Mouse (Mus musculus): Measurements from ENCODE around the gene Ap3b2.

Ap3b2 gene

DNA sequence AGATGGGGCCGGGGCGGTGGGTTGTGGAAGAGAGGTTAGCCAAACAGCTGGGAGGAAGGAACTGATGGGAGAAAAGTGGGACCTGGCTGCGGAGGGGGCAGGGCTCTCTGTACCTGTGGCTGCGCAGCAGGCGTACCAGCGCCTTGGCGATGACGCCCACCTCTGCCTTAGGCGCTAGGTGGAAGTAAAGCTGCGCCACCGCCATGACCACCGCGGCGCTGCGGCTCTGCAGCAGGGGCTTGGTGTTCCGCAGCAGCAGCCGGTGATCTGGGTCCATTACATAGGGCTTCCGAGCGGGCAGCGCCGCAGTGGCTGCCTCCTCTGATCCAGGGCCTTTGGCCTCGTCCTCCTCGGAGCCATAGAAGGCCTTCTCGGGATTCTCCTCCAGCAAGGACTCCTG, 16.9 kb downstream of the Ap3b2 start:
- no peak for DNase-seq (ENCODE audit: low read depth)

DNA sequence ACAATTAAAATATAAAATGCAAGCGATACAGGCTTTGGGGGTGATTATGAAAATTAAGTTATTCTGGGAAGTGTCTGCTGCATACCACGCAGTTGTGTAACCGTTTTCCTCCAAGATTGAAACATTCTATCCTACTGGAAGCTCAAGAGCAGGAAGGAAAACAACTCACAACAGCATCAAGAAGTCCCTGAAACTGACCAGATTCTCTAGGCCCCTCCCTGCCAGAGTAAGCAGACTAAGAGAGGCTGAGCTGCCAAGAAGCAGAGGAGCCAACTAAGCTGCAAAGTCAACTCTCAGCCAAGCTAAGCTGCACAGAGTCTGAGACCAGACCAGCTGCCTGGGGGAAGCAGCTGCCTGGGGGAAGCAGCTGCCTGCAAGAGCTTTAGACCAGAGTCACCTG, 18.5 kb downstream of the Ap3b2 start:
- DNase-seq (ENCODE audit: low read depth): no peak

DNA sequence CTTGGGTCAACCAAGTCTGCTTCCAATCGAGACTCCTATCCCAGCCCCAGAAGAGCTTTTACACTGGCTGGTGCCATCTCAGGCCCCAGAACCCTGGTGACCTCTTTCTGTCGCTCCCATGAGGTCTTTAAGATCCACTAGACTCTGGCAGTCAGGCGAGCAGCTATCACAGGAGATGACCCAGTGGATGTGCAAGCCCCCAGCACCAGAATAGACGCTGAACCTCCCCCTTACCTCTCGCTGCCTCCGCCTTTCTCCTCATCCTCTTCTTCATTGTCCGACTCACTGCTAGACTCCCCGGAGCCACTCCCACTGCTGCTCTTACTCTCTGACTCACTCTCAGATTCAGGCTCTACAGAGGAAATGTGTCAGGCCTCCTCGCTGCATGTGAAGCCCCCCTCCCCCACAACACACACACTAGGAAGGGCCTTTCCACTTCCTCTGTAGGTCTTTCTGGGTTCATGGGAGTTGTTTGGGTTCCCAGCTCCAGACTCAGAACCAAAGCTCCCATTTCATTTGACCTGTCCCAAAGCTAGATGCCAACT, 28.7 kb downstream of the Ap3b2 start:
- peak; percentile 26 for DNase-seq (ENCODE audit: low read depth)

DNA sequence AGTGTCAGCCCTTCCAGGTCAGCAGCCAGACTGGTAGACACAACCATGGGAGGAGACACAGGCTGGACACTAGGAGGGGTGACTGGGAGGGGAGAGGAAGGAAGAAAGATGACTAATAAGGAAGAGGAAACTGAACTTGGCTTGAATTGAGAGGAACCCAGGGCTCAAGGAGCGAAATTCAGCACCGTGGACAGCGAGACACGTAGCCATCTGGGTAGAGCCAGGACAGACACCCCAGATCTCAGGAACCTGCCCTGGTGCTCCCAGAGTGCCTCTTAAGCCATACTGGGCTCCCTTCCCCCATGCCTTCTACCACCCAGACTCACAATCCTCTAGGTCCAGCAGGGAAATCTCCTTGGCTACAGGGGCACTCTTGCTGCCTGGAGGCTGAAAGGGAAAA, 29.6 kb downstream of the Ap3b2 start:
- peak; percentile 81 for DNase-seq (ENCODE audit: low read depth)

DNA sequence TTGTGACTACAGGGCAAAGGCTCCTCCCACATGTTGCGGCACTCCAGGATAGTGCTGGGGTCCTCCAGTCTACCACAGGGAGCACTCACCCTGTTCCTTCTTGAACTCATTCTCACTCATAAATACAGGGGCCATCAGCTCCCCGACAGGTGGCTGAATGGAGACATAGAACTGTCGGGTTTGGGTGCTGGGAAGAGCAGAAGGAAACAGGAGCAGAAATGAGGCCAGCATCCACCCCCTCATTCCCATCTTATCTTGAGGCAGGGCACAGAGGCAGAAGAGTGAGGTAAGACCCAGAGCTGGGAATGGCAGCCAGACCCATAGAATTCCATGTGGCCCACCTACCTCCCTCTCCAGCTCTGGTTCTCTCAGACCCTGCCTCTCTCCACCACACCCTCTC, 30.9 kb downstream of the Ap3b2 start:
- no peak for DNase-seq (ENCODE audit: low read depth)

DNA sequence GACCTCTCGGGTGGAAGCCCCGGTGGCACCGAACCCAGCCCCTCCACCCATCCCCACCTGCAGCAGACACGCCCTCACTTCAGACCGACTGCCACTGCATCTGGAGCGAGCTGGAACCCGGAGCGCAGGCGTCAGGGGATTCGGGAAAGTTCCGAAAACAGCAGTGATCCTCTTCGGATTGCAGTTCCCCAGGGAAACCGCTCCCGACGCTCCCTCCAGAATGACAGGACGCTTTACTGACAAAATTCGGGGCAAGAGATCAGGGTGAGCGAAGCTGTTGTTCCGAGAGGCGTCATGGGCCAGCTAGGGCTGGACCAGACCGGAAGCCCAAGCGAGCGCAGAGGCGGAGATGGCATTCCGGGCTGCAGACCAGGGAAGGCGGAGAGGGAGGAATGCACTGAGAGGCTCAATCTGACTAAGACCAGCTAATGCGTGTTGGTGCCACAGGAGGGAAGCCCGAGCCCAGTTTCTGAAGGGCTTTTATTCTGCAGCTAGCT, 38.5 kb downstream of the Ap3b2 start, which contains the start of gene Cpeb1:
Cpeb1 (minus strand) TSS at position 311 of the 497 bp plus-strand sequence.
- no peak for DNase-seq (ENCODE audit: low read depth)

DNA sequence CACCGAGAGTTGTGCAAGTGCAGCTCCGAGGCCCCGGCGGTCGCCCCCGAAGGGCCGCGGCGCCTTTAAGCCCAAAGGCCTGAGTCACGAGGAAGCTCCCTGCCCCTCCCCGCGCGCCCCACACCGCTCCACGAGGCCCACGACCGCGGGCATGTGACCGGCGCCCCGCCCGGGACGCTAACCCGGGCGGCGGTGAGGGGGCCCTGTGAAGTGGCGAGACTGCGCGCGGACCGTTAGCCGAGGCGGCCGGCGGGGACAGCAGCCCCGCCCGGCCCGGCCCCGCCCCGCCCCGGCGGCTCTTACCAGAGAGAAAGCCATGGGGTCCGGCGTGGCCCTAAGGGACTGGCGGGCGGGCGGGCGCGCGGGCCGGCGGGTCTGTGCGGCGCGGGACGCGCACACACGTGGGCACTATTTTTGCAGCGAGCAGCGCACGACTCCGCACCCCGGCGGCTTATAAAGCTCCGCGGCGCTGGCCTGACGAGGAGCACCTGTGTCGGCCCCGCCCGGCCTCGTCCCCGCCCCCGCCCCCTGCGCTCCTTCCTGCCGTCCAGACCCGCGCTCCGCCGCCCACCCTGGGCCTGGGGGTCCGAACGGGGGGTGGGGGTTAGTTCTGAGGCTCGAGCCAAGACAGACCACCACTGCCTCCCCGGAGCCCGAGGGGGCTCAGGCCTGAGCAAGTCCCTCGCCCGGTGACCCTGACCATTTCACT, 39.2 kb downstream of the Ap3b2 start:
- no peak for DNase-seq (ENCODE audit: low read depth)

DNA sequence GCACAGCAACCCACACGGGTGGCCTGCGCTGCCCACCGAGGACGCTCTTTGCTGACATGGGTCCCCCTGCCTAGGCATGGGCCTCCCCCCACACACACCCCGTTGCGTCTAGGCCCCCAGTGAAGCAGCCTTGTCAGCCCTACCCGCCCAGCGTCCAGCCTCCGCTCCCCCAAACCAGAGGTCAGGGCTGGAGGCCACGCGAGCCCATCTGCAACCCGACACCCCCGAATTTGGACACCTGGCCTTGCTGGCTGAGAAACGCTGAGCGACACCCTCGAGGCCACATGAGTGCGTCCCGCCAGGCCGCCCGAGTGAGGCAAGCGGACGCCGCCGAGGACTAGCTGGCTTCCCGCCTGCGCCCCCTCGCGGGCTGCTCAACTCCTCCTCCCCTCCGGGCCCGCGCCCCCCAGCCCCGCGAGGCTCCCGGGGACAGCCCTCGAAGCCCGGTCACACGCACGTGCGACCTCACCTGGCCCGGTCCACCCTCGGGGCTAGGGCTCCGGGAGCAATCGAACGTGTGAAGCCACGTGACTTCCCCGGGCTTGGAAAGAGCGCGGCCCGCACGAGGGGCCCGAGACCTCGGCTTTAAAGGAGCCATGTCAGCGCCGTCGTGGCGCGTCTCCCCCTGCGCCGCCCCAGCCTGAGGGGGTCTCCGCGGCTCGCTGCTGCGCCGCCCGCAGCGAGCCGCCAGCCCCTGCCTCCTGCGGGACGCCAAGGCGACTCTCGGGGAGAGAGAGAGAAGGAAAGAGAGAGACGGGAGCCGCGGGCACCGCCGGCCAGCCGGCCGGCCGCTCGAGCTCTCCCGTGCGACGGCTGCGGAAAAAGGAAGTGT, 40.1 kb downstream of the Ap3b2 start:
- no peak for DNase-seq (ENCODE audit: low read depth)

DNA sequence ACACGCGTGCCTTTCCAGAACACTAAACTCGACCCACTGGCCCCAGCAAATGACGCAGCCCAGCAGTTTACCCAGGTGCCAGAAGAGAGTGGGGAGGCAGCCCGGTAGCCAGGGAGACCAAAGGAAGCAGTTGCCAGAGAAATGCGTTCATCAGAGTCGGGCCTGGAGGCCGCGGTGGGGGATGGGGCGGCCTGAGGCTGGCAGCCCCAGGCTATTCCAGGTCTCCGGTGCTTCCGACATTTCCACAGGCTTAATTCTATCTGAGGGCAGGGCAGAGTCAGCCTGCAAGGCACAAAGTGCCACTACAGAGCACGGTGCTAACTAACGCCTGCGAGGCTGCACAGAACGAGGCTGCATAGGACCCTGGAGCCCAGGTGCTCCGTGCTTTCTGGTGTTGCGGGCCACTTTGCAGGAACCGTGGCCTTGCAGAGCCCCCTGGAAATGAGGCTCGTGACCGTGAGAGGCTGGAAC, 40.7 kb downstream of the Ap3b2 start:
- no peak for DNase-seq (ENCODE audit: low read depth)
